Mouse (Mus musculus) myocyte (in vitro differentiated cells): Measurements from ENCODE around the gene Mthfd2l.

Source experiments
- MAX ChIP-seq: IDR thresholded peaks from one replicate; pipeline ENCODE4 v1.6.1; 2011; ENCODE audit warnings: low read depth, mild to moderate bottlenecking, control low read depth
- POLR2A ChIP-seq: IDR thresholded peaks from one replicate; pipeline ENCODE4 v1.6.1; 2011; ENCODE audit warnings: low read depth, mild to moderate bottlenecking, control low read depth, moderate library complexity; ENCODE audit not compliant: insufficient read length
- POLR2AphosphoS2 ChIP-seq: IDR thresholded peaks from one replicate; pipeline ENCODE4 v1.6.1; 2011; ENCODE audit warnings: low read depth, control low read depth; ENCODE audit not compliant: insufficient read length
- TCF12 ChIP-seq: IDR thresholded peaks from one replicate; pipeline ENCODE4 v1.6.1; 2011; ENCODE audit warnings: mild to moderate bottlenecking, control low read depth; ENCODE audit not compliant: poor library complexity, insufficient read depth, severe bottlenecking
- USF1 ChIP-seq: IDR thresholded peaks from one replicate; pipeline ENCODE4 v1.6.1; 2011; ENCODE audit warnings: low read depth, mild to moderate bottlenecking, control low read depth, moderate library complexity

GRCm38 (mm10) chr5:90899308-90899707, 31.6 kb upstream of the Mthfd2l start:
- no peak for TF ChIP-seq TCF12
- TF ChIP-seq USF1: no peak
- no peak for TF ChIP-seq MAX
- TF ChIP-seq POLR2A: no peak
- no peak for TF ChIP-seq POLR2AphosphoS2
